Mouse (Mus musculus): ENCODE results near the gene Gm3182.
"Not testable (repeated sequence)": the region's sequence is repeated elsewhere in the genome, so short reads cannot be mapped to it uniquely, and the experiment has no call there.

Gm3182 gene

GRCm38 (mm10) chr14:4481445-4481844 is at the start of gene Gm3182:
TSS of gene Gm3182 (plus strand) at chr14:4481745.
- DNase-seq (ENCODE audit: low spot score), result not testable (repeated sequence)

GRCm38 (mm10) chr14:4499425-4499824 is 17.9 kb downstream of the Gm3182 start:
- not testable (repeated sequence) for DNase-seq (ENCODE audit: low spot score)

All from retina, embryonic 14.5 days (tissue).